Mouse (Mus musculus): ENCODE results near the gene Tlx1. TPM values are rescaled to one million over a fixed set of nuclear protein-coding genes. Genes with fewer than 3 reads are reported as not detected.

Tlx1 gene
- polyA plus RNA-seq, 1 experiment from 2014 or later, result 0.75 TPM

DNA sequence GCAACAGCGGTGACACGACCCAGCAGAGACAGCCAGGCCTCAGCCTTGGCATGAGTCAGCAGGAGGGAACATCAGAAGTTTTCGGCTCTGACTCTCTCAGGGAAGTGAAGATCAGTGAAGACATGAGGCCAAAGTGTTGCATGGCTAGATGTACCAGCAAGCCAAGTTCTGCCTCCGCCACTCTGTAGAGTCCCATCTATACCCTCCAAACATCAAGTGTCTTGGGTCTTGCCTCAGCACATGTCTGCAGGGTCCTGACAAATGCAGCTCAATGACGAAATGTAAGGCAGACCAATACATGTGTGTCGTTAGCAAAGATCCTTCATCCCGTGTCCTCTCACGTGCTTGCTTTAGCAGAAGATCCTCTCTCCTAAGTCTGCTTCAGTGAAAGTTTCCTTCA is 46.5 kb downstream of the Tlx1 start:
- Histone ChIP-seq H3K4me3 (no peak overlapping the region), H3K9me3 (peaks cover 18% of the 10 kb centered on the region), H3K9ac (replicated peaks) (no peak overlapping the region), H3K36me3 (no peaks in the 10 kb centered on the region), H3K27ac (replicated peaks) (no peak overlapping the region), H3K4me1 (no peaks in the 10 kb centered on the region), H3K4me2 (replicated peaks) (no peak overlapping the region), H3K27me3 (no peaks in the 10 kb centered on the region)
- no peak for ATAC-seq (ENCODE audit: low FRiP score, low read depth)
- 89% methylated on average over 8 of the region's 8 CpGs for WGBS

DNA sequence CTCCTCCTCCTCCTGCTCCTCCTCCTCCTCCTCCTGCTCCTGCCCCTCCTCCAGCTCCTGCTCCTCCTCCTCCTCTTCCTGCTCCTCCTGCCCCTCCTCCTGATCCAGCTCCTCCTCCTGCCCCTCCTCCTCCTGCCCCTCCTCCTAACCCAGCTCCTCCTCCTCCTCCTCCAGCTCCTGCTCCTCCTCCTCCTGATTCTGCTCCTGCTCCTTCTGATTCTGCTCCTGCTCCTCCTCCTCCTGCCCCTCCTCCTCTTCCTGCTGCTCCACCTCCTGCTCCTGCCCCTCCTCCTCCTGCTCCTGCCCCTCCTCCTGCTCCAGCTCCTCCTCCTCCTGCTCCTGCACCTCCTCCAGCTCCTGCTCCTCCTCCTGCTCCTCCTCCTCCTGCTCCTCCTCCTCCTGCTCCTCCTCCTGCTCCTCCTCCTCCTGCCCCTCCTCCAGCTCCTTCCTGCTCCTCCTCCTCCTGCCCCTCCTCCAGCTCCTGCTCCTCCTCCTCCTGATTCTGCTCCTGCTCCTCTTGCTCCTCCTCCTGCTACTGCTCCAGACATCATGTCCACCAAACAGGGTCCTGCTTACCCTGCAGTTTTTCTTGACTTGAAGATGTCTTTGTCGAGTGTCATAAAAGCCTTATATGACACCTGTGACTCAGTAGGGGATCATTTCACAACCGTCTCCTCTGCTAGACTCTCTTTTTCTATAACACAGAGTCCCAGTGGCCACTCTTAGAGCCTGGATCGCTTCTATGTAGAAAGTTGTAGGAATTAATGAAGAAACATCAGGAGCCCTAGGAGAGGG is 55.0 kb downstream of the Tlx1 start:
- H3K9me3 ChIP-seq, result no peaks in the 10 kb centered on the region
- H3K36me3 ChIP-seq, result no peaks in the 10 kb centered on the region
- ATAC-seq (ENCODE audit: low FRiP score, low read depth), result no peak
- 79% methylated on average over 3 of the region's 3 CpGs for WGBS
- H3K4me3 ChIP-seq, result no peak overlapping the region
- H3K27me3 ChIP-seq, result peaks cover 40% of the 10 kb centered on the region
- H3K4me2 ChIP-seq (replicated peaks), result no peak overlapping the region
- no peak overlapping the region for H3K27ac ChIP-seq (replicated peaks)
- peaks cover 6% of the 10 kb centered on the region; the same call in 1 of the 2 replicates for H3K4me1 ChIP-seq
- H3K9ac ChIP-seq (replicated peaks), result no peak overlapping the region

Other genes with a start within 250 kb of the Tlx1 start
- gene Slf2, start 219.5 kb upstream of the Tlx1 start, polyA plus RNA-seq (2016; fragmentation: Nextera tagmentation; extraction: Ambion mirVana), result 40.7 and 42.9 TPM in 2 replicates
- 8.8 TPM in 2 replicates for gene Sema4g, start 161.6 kb upstream of the Tlx1 start, polyA plus RNA-seq (2016; fragmentation: Nextera tagmentation; extraction: Ambion mirVana)
- gene Twnk, start 145.0 kb upstream of the Tlx1 start, polyA plus RNA-seq (2016; fragmentation: Nextera tagmentation; extraction: Ambion mirVana), result 24.1 and 24.5 TPM in 2 replicates
- gene Mrpl43, start 144.2 kb upstream of the Tlx1 start, polyA plus RNA-seq (2016; fragmentation: Nextera tagmentation; extraction: Ambion mirVana), result 70.3 and 78.7 TPM in 2 replicates
- 69.5 and 70.3 TPM in 2 replicates for gene Lzts2, start 136.3 kb upstream of the Tlx1 start, polyA plus RNA-seq (2016; fragmentation: Nextera tagmentation; extraction: Ambion mirVana)
- 0.46 and 0.84 TPM in 2 replicates for gene Pdzd7, start 105.0 kb upstream of the Tlx1 start, polyA plus RNA-seq (2016; fragmentation: Nextera tagmentation; extraction: Ambion mirVana)
- gene Sfxn3, start 103.2 kb upstream of the Tlx1 start, polyA plus RNA-seq (2016; fragmentation: Nextera tagmentation; extraction: Ambion mirVana), result 32.1 and 32.6 TPM in 2 replicates
- 0.71 and 0.97 TPM in 2 replicates for gene Kazald1, start 75.4 kb upstream of the Tlx1 start, polyA plus RNA-seq (2016; fragmentation: Nextera tagmentation; extraction: Ambion mirVana)
- gene Lbx1, start 85.1 kb downstream of the Tlx1 start, polyA plus RNA-seq (2016; fragmentation: Nextera tagmentation; extraction: Ambion mirVana), result 0.06 and 0.12 TPM in 2 replicates
- 56.5 and 58.7 TPM in 2 replicates for gene Btrc, start 213.1 kb downstream of the Tlx1 start, polyA plus RNA-seq (2016; fragmentation: Nextera tagmentation; extraction: Ambion mirVana)

Data from midbrain, embryonic 12.5 days (tissue).